Mouse (Mus musculus) ES-E14 (cell line): ENCODE measurements around the gene Xkr8.
"Not testable (repeated sequence)": the region's sequence is repeated elsewhere in the genome, so short reads cannot be mapped to it uniquely, and the experiment has no call there.

Experiments
- CHD2 ChIP-seq: IDR thresholded peaks from 2 replicates; pipeline ENCODE4 v1.6.1; 2014; ENCODE audit warnings: mild to moderate bottlenecking, low read depth, low read length, inconsistent platforms
- HCFC1 ChIP-seq: IDR thresholded peaks from 2 replicates; pipeline ENCODE4 v1.6.1; 2012; ENCODE audit warnings: low read length, inconsistent platforms, borderline replicate concordance; ENCODE audit not compliant: insufficient read depth
- MAFK ChIP-seq: IDR thresholded peaks from 2 replicates; pipeline ENCODE4 v1.6.1; 2014; ENCODE audit warnings: mild to moderate bottlenecking, low read depth, low read length, inconsistent platforms; ENCODE audit not compliant: insufficient read depth
- ZC3H11A ChIP-seq: IDR thresholded peaks from 2 replicates; pipeline ENCODE4 v1.6.1; 2012; ENCODE audit warnings: low read depth, mild to moderate bottlenecking, inconsistent platforms, low read length, borderline replicate concordance
- ZNF384 ChIP-seq: IDR thresholded peaks from 2 replicates; pipeline ENCODE4 v1.6.1; 2012; ENCODE audit warnings: low read depth, low read length, inconsistent platforms

DNA sequence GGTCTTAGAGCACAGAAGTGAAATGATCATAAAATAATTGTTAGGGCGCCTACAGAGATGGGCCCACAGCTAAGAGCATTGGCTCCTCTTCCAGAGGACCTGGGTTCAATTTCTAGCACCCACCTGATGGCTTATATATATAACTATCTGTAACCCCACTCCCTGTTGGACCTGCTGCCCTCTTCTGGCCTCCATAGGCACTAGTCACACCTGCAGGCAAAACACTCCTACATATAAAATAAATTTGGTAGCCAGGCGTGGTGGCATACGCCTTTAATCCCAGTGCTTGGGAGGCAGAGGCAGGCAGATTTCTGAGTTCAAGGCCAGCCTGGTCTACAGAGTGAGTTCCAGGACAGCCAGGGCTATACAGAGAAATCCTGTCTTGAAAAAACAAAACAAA lies 30.8 kb upstream of the Xkr8 start:
- TF ChIP-seq MAFK, CHD2, ZNF384, HCFC1, ZC3H11A: not testable (repeated sequence)
